Mouse (Mus musculus) kidney, embryonic 16.5 days (tissue): ENCODE results near the gene Siae. TPM values are rescaled to one million over a fixed set of nuclear protein-coding genes. Genes with fewer than 3 reads are reported as not detected.

ENCODE experiments used
- ATAC-seq: fragments of 200-750 bp; cut with Nextera tagmentation; 2 replicates; pipeline ENCODE4 v1.8.0; 2017; ENCODE audit warnings: moderate TSS enrichment; ENCODE audit not compliant: low FRiP score, low TSS enrichment
- H3K27ac ChIP-seq: fragments of 300-500 bp; sonication (generic); 2 replicates; pipeline ENCODE4 v1.5.1; 2014; ENCODE audit warnings: low read length
- H3K27me3 ChIP-seq: fragments of 300-500 bp; sonication (generic); 2 replicates; pipeline ENCODE4 v1.6.1; 2014; ENCODE audit warnings: low read length, control low read depth, mixed read lengths; ENCODE audit not compliant: insufficient read depth
- H3K36me3 ChIP-seq: fragments of 300-500 bp; sonication (generic); 2 replicates; pipeline ENCODE4 v1.6.1; 2014; ENCODE audit warnings: low read length, control low read depth, mixed read lengths; ENCODE audit not compliant: insufficient read depth
- H3K4me1 ChIP-seq: fragments of 300-500 bp; sonication (generic); 2 replicates; pipeline ENCODE4 v1.6.1; 2014; ENCODE audit warnings: low read length, control low read depth, mixed read lengths; ENCODE audit not compliant: insufficient read depth
- H3K4me2 ChIP-seq: fragments of 300-500 bp; sonication (generic); replicated peaks from 2 replicates; pipeline ENCODE4 v1.6.1; 2014; ENCODE audit warnings: low read depth, low read length
- H3K4me3 ChIP-seq: fragments of 300-500 bp; sonication (generic); 2 replicates; pipeline ENCODE4 v1.5.1; 2014; ENCODE audit warnings: mild to moderate bottlenecking, low read length
- H3K9ac ChIP-seq: fragments of 300-500 bp; sonication (generic); replicated peaks from 2 replicates; pipeline ENCODE4 v1.6.1; 2014; ENCODE audit warnings: low read length
- H3K9me3 ChIP-seq: fragments of 300-500 bp; sonication (generic); 2 replicates; pipeline ENCODE4 v1.6.1; 2016; ENCODE audit warnings: low read length, control low read depth
- WGBS: fragments of 180-500 bp; shearing (Covaris S2); extraction: QIAGEN DNeasy Blood & Tissue Kit; methylation state at CpG from one replicate; pipeline ENCODE4 v1.1.7; 2014; 5-methylcytosine and 5-hydroxymethylcytosine counted together
- polyA plus RNA-seq: library from polyadenylated mRNA; unstranded; fragments of >200 nt; fragmentation: Nextera tagmentation; extraction: Ambion mirVana; gene quantifications from 2 replicates; pipeline ENCODE4 v1.2.1, GENCODE M21; 2015

Gene Siae
- polyA plus RNA-seq, 1 experiment from 2014 or later: 13.6 TPM

DNA sequence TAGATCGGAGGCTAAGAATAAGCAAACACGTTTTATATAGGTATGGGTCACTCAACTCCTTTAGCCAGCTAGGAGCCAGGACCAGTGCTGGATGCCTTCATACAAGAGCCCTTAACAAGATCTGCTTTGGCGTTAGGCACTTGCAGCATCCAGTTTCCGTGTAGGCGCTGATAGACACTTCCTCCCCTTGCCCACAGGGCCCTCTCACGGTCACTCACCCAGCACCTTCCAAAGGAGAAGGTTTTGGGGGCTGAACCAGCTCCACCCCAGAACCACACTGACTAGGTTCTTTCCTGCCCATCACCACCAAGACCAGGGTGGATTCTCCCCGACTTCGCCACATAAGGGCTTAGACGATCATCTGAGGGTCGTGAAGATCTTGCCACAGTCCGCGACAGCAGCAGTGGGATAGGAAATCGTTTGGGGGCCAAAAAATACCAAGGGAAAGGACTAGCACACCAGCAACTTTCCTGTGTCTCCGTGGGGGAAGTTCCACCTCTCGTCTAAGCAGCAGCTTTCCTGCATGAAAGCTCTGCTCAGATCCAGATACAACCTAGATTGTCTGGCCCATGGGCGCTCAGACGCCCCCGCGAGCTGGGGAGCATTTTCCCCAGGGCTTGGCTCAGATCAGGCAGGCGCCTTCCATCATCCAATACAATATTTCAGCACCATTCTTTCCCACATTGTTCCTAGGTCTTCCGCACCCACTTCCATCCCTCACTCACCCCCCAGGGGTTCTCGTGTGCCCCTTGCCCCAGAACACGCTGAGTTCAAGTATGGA lies 3.6 kb upstream of the Siae start:
- Histone ChIP-seq H3K9me3 (no peaks in the 10 kb centered on the region), H3K4me3 (peak overlapping the region; percentile 45), H3K27ac (no peak overlapping the region), H3K9ac (peak overlapping the region; percentile 43), H3K27me3 (peaks cover 53% of the 10 kb centered on the region), H3K4me1 (peaks cover 16% of the 10 kb centered on the region), H3K4me2 (peak overlapping the region; percentile 72), H3K36me3 (no peaks in the 10 kb centered on the region)
- 1% methylated on average over 23 of the region's 23 CpGs for WGBS
- peak; percentile 2; the same call in 1 of the 2 replicates for ATAC-seq

DNA sequence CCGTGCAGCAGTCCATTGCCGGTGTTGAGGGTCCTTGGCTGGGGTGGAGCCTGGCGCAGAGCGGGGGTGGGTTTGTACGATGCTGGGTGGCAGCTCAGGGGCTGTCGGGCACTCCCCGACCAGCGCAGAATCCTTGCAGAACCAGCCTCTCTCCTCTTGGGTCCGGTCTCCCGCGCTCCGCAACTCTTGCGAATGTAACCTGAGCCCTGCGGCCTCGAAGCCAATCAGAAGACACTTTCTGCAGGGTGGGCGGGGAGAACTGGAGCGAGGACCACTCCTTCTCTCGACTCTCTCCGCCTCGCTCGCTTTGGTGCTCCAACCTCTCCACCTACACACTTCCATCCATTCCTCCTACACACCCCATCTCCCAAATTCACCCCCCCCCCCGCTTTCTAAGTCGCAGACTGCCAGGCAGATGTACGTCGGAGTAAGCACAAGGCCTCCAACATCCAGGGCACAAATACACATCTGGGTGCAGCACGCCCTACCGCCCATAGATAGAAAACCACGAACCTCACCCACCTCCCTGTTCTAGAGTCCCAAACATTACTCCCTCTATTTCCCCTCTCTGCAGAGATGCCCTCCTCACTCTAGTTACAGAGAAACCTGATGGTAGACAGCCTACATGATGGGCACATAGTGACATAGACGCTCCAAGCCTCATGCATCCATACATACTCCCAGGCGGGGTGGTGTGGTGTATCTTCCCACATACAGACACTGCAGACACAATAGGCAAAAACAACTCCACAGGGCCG lies 2.8 kb upstream of the Siae start, which contains the start of gene Nrgn:
Gene Nrgn, minus strand, starts transcription at position 369 of the 758 bp plus-strand sequence.
- H3K9ac ChIP-seq: peak within 1 kb of the TSS; percentile 43
- H3K27ac ChIP-seq: no peak within 1 kb of the TSS
- H3K9me3 ChIP-seq: no peaks in the 10 kb centered on the region
- peak within 1 kb of the TSS; percentile 45 for H3K4me3 ChIP-seq
- no peaks in the 10 kb centered on the region for H3K36me3 ChIP-seq
- 6% methylated on average over 31 of the region's 31 CpGs for WGBS
- peak; percentile 95 for ATAC-seq
- H3K27me3 ChIP-seq: peaks cover 48% of the 10 kb centered on the region
- H3K4me2 ChIP-seq: peak within 1 kb of the TSS; percentile 72
- H3K4me1 ChIP-seq: peaks cover 16% of the 10 kb centered on the region

DNA sequence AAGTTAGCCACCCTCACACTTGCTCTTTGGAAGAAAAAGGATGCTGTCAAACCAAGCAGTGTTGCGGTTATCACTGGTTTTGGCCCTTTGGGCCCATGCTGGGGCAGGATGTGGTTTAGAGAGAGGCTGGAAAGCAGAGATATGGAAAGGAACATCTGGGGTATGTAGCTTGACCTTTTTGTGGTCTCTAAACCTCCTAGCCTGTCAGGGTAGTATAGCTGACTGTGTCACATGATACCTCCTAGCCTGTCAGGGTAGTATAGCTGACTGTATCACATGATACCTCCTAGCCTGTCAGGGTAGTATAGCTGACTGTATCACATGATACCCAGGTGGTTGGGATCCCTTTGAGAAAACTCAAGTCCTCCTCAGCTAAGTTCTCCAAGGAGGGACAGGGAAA lies 1.2 kb upstream of the Siae start:
- Histone ChIP-seq H3K9ac (no peak overlapping the region), H3K27ac (no peak overlapping the region), H3K4me1 (peaks cover 16% of the 10 kb centered on the region), H3K27me3 (peaks cover 38% of the 10 kb centered on the region), H3K4me3 (no peak overlapping the region), H3K4me2 (no peak overlapping the region), H3K9me3 (no peaks in the 10 kb centered on the region), H3K36me3 (no peaks in the 10 kb centered on the region)
- no peak for ATAC-seq
- 91% methylated on average over 1 of the region's 1 CpGs for WGBS

DNA sequence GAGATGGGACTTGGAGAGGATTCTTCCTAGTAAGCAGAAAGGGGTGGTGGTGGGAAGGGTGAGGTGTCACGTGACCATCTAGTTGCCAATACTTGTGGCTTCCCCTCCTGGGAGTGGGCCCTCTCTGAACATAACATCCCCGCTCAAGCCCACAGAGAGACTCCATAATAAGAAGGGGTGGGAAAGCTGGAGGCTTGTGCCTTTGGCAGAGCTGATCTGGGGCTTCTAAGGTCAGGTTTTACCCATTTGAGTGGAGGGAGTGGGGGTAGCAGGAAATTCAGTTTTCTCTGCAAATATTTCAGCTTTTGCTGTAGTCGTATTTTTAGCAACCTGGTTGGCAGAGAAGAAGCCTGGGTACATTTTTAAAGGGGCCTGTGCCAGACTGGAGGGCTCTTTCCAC lies 868 bp downstream of the Siae start:
- H3K27ac ChIP-seq: no peak overlapping the region
- peaks cover 19% of the 10 kb centered on the region for H3K27me3 ChIP-seq
- no peak overlapping the region for H3K4me2 ChIP-seq
- peaks cover 16% of the 10 kb centered on the region for H3K4me1 ChIP-seq
- H3K4me3 ChIP-seq: no peak overlapping the region
- no peak overlapping the region for H3K9ac ChIP-seq
- H3K9me3 ChIP-seq: no peaks in the 10 kb centered on the region
- no peak for ATAC-seq
- WGBS: 73% methylated on average over 3 of the region's 3 CpGs
- H3K36me3 ChIP-seq: no peaks in the 10 kb centered on the region

DNA sequence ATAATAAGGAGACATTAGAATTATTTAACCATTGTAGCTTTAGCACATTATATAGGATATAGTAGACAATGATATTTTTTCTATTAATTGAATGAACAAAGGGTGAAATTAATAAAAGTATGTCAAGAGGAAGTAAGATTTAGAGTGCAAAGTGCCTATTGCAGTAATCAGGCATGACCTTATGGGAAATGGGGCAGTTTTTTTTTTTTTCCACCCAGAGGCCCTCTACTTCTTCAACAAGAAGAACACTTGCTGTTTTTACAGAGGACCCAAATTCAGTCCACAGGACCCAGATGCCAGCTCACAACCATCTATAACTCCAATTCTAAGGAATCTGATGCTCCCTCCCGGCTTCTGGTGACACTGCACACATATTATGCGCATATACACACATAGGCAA lies 5.1 kb downstream of the Siae start:
- ATAC-seq: no peak
- WGBS: 90% methylated on average over 2 of the region's 2 CpGs
- H3K36me3 ChIP-seq: no peaks in the 10 kb centered on the region
- H3K27me3 ChIP-seq: no peaks in the 10 kb centered on the region
- no peak overlapping the region for H3K27ac ChIP-seq
- no peak overlapping the region for H3K4me2 ChIP-seq
- no peaks in the 10 kb centered on the region for H3K9me3 ChIP-seq
- H3K4me3 ChIP-seq: no peak overlapping the region
- H3K4me1 ChIP-seq: peaks cover under 1% of the 10 kb centered on the region; the same call in 1 of the 2 replicates
- no peak overlapping the region for H3K9ac ChIP-seq

DNA sequence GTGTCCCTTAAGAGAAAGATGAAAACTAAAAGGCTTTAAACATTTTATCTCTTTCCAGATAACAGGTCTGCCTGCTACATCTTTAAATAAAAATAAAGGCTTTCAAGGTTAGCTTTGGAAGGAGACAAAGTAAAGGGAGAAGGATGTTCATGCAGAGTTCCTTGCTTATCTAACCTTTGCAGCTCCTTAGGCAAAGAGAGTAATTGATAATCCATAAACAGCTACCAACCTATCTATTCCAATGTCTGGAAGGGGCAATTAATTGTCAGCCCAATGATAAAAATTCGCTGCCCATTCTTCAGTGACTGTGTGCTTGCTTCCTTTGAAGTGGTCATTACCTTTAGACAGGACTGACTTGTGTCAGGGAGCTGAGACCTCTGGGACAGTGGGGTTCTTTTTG lies 8.3 kb downstream of the Siae start:
- no peak for ATAC-seq
- H3K4me1 ChIP-seq: peaks cover 14% of the 10 kb centered on the region
- no peak overlapping the region for H3K9ac ChIP-seq
- 48% methylated on average over 1 of the region's 1 CpGs for WGBS
- H3K4me2 ChIP-seq: no peak overlapping the region
- H3K4me3 ChIP-seq: no peak overlapping the region
- no peaks in the 10 kb centered on the region for H3K9me3 ChIP-seq
- no peaks in the 10 kb centered on the region for H3K36me3 ChIP-seq
- no peak overlapping the region for H3K27ac ChIP-seq
- no peaks in the 10 kb centered on the region for H3K27me3 ChIP-seq

DNA sequence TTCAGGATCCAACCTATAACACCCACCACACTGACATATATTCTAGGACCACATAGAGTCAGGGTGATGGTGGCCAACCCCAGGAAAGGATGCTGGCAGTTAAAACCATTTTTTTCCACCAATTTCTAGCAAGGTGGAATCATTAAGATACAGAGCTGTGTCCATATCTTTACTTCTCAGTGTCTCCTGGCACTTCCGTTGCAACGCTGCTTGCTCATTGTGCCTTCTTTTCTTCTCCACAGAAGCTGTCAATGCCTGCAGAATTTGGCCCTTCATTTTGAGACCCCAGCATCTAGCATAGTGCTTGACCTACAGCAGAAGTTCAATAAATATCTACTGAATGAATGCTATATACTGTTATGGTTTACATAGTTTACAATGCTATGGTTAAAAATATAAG lies 11.5 kb downstream of the Siae start:
- Histone ChIP-seq H3K36me3 (no peaks in the 10 kb centered on the region), H3K9me3 (no peaks in the 10 kb centered on the region), H3K4me2 (no peak overlapping the region), H3K4me1 (peaks cover 24% of the 10 kb centered on the region), H3K4me3 (no peak overlapping the region), H3K9ac (no peak overlapping the region), H3K27ac (no peak overlapping the region), H3K27me3 (no peaks in the 10 kb centered on the region)
- 79% methylated on average over 2 of the region's 2 CpGs for WGBS
- ATAC-seq: no peak

DNA sequence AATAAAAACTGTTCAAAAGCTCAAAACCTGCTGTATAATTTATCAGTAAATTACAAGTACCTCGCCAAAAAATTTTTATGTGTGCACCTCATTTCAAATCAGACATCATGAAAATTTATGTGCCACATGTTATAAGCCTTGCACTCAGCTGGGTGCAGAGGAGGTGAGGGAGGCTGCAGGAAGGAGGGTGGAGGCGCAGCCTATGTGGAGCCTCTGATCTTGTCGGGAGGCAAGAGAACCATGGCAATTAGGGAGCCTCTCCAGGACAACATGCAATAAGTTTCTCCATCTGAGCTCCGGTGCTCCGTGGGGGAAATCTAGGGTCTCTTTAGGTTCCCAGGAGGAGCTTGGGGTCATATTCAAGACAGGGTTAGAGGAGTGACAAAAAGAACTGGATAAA lies 12.0 kb downstream of the Siae start:
- 25% methylated on average over 5 of the region's 5 CpGs for WGBS
- H3K4me1 ChIP-seq: peaks cover 24% of the 10 kb centered on the region
- no peaks in the 10 kb centered on the region for H3K36me3 ChIP-seq
- no peak; the same call in 1 of the 2 replicates for ATAC-seq
- peak overlapping the region; percentile 25; the same call in 1 of the 2 replicates for H3K27ac ChIP-seq
- H3K4me3 ChIP-seq: no peak overlapping the region; the same call in 1 of the 2 replicates
- no peak overlapping the region for H3K9ac ChIP-seq
- no peaks in the 10 kb centered on the region for H3K9me3 ChIP-seq
- no peaks in the 10 kb centered on the region for H3K27me3 ChIP-seq
- H3K4me2 ChIP-seq: peak overlapping the region; percentile 48

DNA sequence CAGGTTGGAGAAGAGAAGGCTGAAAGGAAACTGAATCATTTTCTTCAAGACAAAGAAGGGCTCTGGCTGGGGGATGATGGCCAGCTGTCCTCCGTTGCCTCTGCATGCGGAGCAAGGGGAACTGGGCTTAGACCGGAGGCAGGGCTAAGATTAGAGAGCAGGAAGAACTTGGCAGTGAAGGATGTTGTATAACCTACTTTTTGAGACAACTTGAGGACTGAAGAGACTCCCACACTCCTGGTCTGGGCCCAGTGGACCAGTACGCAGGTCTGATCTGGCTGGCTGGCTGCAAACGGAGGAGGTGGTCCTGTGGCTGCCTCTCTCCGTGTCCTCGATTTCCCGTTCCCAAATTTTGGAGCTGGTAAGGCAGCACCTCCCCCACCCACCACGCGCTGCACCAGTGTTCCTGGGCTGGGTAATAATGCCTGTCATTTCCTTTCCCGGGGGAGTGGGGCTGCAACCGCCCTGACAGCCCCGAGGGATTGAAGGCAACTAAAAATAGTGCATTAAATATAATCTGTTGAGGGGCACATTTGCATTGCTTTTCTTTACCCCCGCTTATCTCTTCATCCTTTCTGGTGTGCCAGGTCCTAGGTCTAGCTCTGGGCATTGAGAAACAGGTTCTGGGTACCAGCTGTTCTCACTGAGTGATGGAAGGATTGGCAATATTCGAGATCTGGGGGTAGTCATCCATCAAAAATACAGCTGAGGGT lies 12.6 kb downstream of the Siae start:
- Histone ChIP-seq H3K36me3 (no peaks in the 10 kb centered on the region), H3K27me3 (0 out of 2 replicates have a peak, but pooled peaks cover 3% of the 10 kb centered on the region), H3K27ac (peak overlapping the region; percentile 25; the same call in 1 of the 2 replicates), H3K4me2 (peak overlapping the region; percentile 48), H3K4me1 (peaks cover 24% of the 10 kb centered on the region), H3K9ac (peak overlapping the region; percentile 52), H3K4me3 (peak overlapping the region; percentile 24), H3K9me3 (no peaks in the 10 kb centered on the region)
- 8% methylated on average over 15 of the region's 15 CpGs for WGBS
- ATAC-seq: peak; percentile 74
